Mouse (Mus musculus) 3134 (cell line): Measurements from ENCODE around the gene 1700003E16Rik.

Experiments used
- DNase-seq: peaks from one replicate; pipeline ENCODE4 v3.0.0-alpha.2; 2011; ENCODE audit warnings: low spot score; ENCODE audit not compliant: insufficient read length; ENCODE audit errors: extremely low read depth

1700003E16Rik gene

GRCm38 (mm10) chr6:83125331-83125730, 30.9 kb upstream of the 1700003E16Rik start, which contains the start of gene Ino80b:
TSS of gene Ino80b (minus strand) at chr6:83125431.
- no peak for DNase-seq

DNA sequence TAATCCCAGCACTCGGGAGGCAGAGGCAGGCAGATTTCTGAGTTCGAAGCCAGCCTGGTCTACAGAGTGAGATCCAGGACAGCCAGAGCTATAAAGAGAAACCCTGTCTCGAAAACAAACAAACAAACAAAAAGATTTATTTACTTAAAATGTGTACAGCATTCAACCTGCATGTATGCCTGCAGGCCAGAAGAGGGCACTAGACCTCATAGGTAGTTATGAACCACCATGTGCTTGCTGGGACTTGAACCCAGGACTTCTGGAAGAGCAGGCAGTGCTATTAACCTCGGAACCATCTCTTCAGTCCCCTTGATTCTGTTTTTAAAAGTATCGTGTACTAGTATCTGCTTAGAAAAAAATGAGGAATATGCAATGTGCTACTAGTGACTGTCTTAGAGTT, 28.8 kb upstream of the 1700003E16Rik start:
- DNase-seq: no peak

DNA sequence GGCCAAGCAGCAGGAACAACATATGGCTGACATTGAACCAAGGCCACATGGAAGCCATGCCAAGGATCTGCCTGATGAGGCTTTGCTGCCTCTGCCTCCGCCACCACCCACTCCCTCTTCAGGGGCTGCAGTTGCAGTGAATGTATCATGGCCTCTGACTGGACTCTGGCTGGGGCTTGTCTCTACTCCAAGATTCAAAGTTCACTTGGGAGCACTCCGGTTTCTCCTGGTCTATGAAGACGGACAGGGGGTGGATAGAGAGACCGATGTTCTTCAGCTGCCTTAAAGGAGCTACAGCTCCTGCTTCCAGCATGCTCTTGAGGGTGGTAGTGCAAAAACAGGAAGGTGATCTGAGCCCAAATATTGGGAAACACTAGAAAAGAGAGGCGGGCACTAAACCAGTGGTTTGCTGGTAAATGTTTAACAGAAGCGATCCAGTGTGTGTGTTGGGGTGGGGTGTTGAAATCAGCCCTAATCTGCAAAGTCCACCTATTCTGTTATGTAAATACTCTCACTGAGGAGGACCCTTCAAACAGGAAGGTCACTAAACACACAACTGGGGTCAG, 24.7 kb upstream of the 1700003E16Rik start:
- no peak for DNase-seq

DNA sequence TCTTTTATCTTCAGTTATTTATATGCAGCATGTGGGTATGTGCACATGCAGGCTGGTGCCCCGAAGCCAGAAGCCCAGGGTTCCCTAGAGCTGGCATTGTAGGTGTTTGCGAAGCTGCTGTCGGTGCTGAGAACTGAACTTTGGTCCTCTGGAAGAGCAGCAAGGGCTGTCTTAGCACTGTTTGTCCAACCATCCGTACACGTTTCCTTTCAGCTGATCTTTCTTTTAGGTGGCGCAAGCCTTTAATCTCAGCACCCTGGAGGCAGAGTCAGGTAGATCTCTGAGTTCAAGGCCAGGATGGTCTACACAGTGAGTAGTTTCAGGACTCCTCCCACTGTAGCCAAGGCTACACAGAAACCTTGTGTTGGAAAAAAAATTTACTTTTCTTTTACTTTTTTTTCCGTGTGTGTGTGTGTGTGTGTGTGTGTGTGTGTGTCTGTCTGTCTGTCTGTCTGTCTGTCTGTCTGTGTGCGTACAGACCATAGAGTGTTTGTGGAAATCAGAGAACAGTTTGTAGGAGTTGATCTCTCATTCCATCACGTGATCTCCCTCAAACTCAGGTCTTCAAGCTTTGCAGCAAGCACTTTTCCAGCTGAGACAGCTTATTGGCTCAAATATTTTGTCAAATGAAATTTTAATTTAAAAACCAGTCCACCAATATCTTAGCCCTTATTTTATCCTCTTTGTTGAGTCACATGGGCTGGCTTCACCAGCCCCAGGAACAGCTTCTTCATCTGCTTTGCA, 23.9 kb upstream of the 1700003E16Rik start:
- DNase-seq: no peak

GRCm38 (mm10) chr6:83134226-83134625, 22.0 kb upstream of the 1700003E16Rik start:
- DNase-seq: no peak

DNA sequence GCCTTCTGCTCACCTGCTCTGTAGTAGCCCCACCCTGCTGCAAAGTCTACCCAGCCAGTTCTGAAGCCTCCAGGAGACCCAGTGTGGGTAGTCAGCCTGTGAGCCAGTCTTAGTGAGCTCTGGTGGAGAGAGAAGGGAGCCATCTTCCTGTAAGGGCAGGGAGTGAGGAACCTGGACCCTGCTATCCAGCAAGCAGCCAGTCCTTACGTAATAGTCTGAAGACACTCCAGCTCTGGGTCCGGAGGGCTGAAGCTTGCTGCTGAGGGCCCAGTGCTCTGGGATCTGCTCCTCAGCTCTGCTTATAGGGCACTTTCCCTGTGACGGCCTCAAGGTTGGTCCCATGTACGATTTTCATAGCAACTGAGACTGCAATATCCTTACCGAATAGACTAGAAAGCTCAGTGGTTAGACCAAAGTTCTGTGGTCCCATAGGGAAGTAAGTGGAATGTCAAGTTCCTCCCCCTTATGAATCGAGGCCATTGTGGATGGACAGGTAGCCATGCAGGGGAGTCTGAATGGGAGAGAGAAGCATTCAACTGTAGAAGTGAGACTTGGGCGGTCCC, 21.2 kb upstream of the 1700003E16Rik start, which contains the start of gene Rtkn:
Gene Rtkn (plus strand): TSS at position 513 of the 563 bp plus-strand sequence.
- DNase-seq: no peak

- DNase-seq: peak; percentile 73
These were observed 20.5 kb upstream of the 1700003E16Rik start for GRCm38 (mm10) chr6:83135571-83136161.

- peak; percentile 72 for DNase-seq
These were observed 19.8 kb upstream of the 1700003E16Rik start for GRCm38 (mm10) chr6:83136291-83136880.

GRCm38 (mm10) chr6:83136881-83137575, 19.2 kb upstream of the 1700003E16Rik start:
- DNase-seq: peak; percentile 85

DNA sequence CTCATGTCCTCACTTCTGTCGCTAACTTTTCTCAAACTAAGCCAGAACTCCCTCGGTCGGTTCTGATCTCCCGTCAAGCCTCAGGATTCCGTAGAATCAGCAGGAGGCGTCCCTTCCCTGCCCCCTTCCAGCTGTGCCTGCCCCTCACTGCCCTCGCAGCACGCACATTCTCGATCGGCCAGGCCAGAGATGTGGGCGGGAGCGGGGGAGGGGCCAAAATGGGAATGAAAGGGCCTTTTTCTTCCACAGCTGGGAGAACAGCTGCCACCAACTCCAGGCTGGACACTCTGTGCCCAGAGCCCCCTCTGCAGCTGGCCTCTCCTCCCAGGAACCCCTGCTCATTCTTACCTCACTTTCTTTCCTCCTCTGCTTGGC, 18.6 kb upstream of the 1700003E16Rik start:
- DNase-seq: peak; percentile 83

DNA sequence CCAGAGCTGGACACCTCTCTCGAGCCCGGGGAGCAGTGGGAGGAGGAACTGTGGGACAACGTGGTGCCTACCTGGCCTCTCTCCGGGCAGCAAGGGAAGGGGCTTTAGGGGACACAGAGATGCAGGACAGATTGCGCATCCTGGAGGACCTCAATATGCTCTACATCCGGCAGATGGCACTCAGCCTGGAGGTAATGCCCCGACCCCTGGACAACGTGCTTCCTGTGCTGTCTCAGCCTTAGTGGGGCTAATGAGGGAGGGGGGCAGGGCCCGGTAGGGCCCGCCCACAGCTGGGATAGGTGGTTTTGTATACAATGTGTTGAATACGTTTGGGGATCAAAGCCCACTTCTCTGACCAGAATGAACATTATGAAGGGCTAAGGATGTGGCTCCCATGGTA, 18.1 kb upstream of the 1700003E16Rik start:
- DNase-seq: no peak

- no peak for DNase-seq
These were observed 16.2 kb upstream of the 1700003E16Rik start for GRCm38 (mm10) chr6:83140044-83140443.

DNA sequence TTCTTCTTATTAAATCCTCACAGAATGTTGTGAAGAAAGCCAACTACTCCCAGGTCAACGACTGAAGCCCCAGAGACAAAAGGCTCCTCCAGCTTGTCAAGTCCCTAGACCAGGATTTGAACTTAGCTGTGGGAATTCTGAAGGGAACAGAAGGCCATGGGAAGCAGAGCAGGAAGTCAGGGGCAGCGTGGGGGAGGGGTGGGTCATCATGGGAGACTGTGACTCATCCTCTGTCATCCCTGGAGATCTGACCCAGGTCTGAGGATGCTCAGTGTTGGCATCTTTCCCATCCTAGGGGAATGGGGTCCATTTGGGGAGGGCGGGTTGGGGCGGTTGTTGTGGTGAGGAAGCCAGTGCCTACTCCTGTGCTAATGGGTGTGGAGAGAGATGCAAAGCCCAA, 14.6 kb upstream of the 1700003E16Rik start:
- no peak for DNase-seq

GRCm38 (mm10) chr6:83142211-83142731, 13.9 kb upstream of the 1700003E16Rik start:
- no peak for DNase-seq

DNA sequence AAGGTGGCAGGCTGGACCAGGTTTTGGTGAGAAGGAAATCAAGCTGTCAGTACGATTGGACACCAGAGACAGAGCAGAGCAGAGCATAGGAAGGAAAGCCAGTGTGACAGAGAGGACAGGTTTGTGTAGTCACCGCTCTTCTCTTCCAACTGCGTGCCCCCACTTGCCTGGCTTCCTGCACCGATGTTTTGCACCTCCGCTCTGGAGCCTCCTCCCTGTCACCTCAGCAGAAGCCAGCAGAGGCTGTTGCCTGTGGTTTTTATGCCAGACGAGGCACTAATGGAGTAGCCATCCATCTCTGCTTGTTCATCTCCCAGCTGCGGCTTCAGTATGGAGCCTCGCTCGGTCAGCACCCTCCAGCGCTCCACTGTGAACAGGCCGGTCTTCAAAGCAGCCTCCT, 13.3 kb upstream of the 1700003E16Rik start:
- no peak for DNase-seq

GRCm38 (mm10) chr6:83145209-83145608, 11.0 kb upstream of the 1700003E16Rik start:
- peak; percentile 50 for DNase-seq

DNA sequence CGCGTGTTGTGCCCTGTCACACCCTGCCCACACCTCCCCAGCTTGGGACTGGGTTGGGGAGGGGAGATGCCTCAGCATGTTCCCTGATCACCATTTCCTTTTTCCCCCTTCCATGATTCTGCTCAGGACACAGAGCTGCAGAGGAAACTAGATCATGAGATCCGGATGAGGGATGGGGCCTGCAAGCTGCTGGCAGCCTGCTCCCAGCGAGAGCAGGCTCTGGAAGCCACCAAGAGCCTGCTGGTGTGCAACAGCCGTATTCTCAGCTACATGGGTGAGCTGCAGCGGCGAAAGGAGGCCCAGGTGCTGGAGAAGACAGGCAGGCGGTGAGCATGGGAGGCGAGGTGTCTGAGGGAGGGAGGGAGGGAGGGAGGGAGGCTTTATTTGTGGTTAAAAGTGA, 10.4 kb upstream of the 1700003E16Rik start:
- DNase-seq: no peak

GRCm38 (mm10) chr6:83147280-83147679, 8.9 kb upstream of the 1700003E16Rik start:
- no peak for DNase-seq

GRCm38 (mm10) chr6:83151721-83152120, 4.5 kb upstream of the 1700003E16Rik start:
- no peak for DNase-seq

- no peak for DNase-seq
These were observed 3.2 kb upstream of the 1700003E16Rik start for GRCm38 (mm10) chr6:83153038-83153437.
